Mouse (Mus musculus) embryonic facial prominence, embryonic 15.5 days (tissue): ENCODE measurements around the gene Selenoo. TPM values are rescaled to one million over a fixed set of nuclear protein-coding genes. Genes with fewer than 3 reads are reported as not detected.

Experiments
- polyA plus RNA-seq: library from polyadenylated mRNA; unstranded; fragments of >200 nt; fragmentation: Nextera tagmentation; extraction: Ambion mirVana; gene quantifications from 2 replicates; pipeline ENCODE4 v1.2.1, GENCODE M21; 2015

Gene Selenoo
- polyA plus RNA-seq, 1 experiment from 2014 or later = 20.7 TPM

Other genes starting within 250 kb of the Selenoo start
- 63.0 and 64.8 TPM in 2 replicates for gene Pim3, start 226.9 kb upstream of the Selenoo start, polyA plus RNA-seq
- gene Ttll8, start 134.7 kb upstream of the Selenoo start, polyA plus RNA-seq = 0.05 TPM in 1 of 2 replicates, not detected in the other
- 0.29 TPM in 1 of 2 replicates, not detected in the other for gene Mlc1, start 110.1 kb upstream of the Selenoo start, polyA plus RNA-seq
- gene Mov10l1, start 106.2 kb upstream of the Selenoo start, polyA plus RNA-seq = 0.13 and 0.26 TPM in 2 replicates
- 0.33 and 0.84 TPM in 2 replicates for gene Panx2, start 29.4 kb upstream of the Selenoo start, polyA plus RNA-seq
- 53.8 and 55.6 TPM in 2 replicates for gene Trabd, start 14.0 kb upstream of the Selenoo start, polyA plus RNA-seq
- gene Tubgcp6, start 34.0 kb downstream of the Selenoo start, polyA plus RNA-seq = 14.8 and 15.2 TPM in 2 replicates
- gene Hdac10, start 39.6 kb downstream of the Selenoo start, polyA plus RNA-seq = 22.3 and 25.7 TPM in 2 replicates
- gene Mapk12, start 51.6 kb downstream of the Selenoo start, polyA plus RNA-seq = 9.4 and 11.2 TPM in 2 replicates
- 10.7 and 12.7 TPM in 2 replicates for gene Mapk11, start 60.5 kb downstream of the Selenoo start, polyA plus RNA-seq
- 157 and 161 TPM in 2 replicates for gene Plxnb2, start 91.7 kb downstream of the Selenoo start, polyA plus RNA-seq
- 16.3 and 16.7 TPM in 2 replicates for gene Dennd6b, start 107.4 kb downstream of the Selenoo start, polyA plus RNA-seq
- gene Ppp6r2, start 122.5 kb downstream of the Selenoo start, polyA plus RNA-seq = 33.3 and 35.8 TPM in 2 replicates
- 57.3 and 65.5 TPM in 2 replicates for gene Sbf1, start 226.2 kb downstream of the Selenoo start, polyA plus RNA-seq
- 0.55 and 0.91 TPM in 2 replicates for gene Adm2, start 233.6 kb downstream of the Selenoo start, polyA plus RNA-seq
- not detected in 2 replicates for gene Miox, start 245.3 kb downstream of the Selenoo start, polyA plus RNA-seq